Mouse (Mus musculus) spleen, postnatal 14 days (tissue): Measurements from ENCODE around the gene Cct4.

Source experiments
- DNase-seq, 2 experiments: peaks; one replicate each; pipeline ENCODE4 v3.0.0; 2021 to 2022; ENCODE audit warnings: low spot score in 2 of 2

Gene Cct4

DNA sequence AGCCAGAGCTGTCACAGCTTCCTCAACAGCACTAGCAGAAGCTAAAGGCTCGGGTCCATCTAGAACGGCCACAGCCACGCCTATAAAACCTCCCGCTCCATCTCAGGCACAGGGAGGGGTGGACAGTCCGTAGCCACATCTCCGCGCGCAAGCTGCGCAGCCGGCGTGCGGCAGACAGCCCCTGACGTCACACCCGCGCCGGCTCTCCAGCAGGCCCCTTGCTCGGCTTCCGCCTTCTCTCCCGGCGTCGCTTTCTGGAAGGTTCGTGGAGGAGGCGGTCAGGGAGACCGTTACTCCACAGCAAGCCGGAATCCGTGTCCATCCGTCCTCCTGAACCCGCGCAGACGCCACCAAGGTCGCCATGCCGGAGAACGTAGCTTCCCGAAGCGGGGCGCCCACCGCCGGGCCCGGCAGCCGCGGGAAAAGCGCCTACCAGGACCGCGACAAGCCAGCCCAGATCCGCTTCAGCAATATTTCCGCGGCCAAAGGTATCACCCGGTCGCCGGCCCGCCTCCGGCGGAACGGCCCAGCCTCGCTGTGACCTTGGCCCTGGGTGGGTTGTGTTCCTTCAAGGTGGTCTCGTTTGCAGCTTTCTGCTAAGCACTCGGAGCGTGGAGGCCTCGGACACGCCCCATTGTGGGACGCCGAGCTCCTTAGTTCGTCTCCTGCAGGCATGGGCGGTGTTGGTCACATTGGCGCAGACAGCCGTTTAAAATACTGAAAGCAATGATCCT lies at the start of gene Cct4:
Gene Cct4, plus strand, starts transcription at position 127 of the 734 bp plus-strand sequence.
- DNase-seq: peak; percentile 85 to 89

DNA sequence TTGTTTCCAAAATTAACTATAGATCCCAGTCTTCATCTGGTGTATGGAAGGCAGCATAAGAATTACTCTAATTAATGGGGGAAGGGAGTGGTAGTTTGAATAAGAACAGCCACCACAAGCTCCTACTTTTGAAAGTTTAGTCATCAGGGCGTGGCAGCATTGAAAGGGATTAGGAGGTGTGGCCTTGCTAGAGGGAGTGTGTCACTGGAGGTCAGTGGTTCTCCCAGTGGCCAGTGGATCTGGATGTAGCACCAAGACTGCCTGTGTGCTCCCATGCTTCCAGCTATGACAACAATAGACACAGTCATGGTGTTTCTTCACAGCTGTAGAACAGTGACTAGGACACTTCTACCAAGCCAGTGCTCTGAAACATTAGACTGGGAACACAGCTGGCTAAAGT lies 41.2 kb upstream of the Cct4 start:
- DNase-seq: no peak

DNA sequence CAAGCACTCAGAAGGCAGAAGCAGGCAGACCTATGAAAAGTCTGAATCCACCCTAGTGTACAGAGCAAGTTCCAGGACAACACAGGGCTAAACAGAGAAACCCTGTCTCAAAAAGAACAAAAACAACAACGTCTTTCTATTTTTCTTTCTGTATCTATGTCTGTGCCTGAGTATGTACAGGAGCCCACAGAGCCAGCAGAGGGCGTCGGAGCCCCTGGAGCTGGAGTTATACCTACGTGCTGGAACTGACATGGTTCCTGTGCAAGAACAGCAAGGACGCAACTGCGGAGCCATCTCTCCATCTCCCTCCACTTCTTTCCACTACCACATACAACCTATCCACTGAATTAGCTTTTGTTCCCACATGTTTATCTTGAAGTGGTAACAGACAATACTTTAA lies 40.2 kb upstream of the Cct4 start:
- DNase-seq: no peak

DNA sequence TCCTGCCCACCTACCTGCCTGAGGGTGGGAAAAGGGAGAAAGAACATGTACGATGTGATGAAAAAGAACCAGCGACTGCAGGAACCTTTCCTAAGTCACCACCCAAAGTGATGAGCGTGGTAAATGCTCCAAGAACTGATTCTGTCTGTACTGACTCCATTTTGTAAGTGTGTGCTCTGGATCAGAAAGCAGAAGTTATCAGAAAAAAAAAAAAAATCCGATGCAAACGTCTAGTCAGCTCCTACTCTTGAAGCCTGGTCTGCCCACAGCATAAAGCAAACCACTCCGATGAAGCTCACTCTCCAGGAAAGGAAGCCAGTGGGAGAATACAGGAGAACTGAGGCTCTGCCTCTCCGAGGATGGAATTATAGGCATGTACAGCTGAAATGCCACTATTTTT lies 37.7 kb upstream of the Cct4 start:
- no peak for DNase-seq

DNA sequence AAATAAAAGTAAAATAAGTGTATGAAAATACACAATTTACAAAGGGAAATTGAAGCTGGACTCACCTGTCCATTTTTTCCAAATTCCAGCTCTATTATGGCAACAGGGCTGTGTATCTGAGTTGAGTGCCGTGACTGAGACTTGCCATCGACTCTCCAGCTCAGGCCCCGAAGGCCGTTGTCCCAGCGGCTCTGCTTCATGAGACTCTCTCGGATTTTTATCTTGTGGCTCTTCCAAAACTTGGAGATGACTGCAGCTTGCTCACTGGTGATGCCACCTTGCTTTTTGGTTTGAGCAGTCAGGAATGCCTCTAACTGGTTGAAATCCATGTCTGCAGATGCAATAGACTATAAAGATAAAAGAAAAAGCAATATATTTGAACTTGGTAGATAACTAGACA lies 34.0 kb upstream of the Cct4 start:
- no peak for DNase-seq

DNA sequence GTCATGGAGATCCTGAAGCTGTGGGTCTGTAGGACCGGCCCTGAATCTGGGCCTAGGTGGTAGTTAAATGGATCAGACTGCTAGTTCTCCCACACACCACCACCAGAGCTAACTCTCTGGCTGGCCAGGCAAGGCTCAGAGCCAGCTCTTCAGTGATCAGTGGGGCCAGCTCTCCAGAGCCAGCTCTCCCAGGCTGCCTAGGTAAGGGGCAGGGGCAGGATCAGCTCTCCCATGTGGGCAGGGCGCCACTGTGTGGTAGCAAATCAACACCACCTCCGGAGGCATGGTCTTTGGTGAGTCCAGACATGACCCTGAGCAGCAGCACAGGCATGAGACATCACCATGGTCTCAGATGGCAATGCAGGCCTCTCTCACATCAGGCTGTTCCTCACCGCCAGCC lies 33.5 kb upstream of the Cct4 start:
- peak; percentile 52 to 59 for DNase-seq

DNA sequence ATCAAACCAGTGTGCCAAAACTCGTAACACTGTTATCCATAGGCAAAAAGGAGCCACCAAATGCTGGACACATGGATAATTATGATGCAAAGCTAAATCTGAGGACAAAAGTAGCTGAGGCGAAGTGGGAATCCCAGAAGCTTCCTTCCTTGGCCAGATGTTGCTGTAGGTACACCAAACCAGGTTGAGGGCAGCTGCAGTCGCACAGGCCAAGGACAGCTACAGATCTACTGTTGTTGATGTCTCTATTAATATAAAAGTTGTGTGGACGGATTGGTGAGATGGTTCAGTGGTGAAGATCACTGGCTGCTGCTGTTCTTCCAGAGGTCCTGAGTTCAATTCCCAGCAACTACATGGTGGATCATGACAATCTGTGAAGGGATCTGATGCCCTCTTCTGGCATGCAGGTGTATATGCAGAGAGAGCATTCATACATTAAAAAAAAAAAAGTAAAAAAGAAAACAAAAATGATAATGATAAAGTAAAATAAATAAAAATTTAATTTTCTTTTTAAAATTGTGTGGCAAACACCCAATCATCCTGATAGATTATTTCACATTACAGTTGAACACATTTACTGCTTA lies 32.4 kb upstream of the Cct4 start:
- DNase-seq: no peak

DNA sequence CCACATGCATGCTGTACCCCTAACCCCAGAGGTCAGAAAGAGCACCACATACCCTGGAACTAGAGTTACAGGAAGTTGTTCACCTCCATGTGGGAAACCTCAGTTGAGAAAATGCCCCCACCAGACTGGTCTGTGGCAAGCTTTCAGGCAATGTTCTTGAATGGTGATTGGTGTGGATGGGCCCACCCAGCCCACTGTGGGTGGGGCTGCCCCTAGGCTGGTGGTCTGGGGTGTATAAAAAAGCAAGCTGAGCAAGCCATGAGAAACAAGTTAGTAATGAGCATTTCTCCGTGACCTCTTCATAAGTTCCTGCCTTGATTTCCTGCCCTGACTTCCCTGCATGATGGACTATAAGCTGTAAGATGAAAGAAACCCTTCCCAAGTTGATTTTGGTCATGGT lies 28.2 kb upstream of the Cct4 start:
- no peak for DNase-seq

DNA sequence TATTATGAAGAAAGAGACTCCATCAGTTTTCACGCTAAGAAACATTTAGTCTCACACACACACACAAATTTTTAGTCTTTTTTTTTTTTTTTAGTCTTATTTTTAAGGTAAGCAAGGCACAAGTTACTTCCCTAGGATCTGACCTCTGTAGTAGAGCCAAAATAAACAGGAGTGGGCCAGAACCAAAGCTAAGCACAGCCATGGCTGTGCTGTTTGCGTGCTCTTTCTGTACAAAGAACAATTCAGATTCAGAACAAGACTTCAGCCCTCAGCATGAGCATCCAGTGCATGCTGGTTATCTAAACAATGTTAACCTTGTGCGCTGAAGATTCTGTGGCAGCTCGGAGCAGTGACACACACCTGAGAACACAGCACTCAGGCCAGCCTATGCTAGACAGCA lies 25.9 kb upstream of the Cct4 start:
- DNase-seq: no peak

DNA sequence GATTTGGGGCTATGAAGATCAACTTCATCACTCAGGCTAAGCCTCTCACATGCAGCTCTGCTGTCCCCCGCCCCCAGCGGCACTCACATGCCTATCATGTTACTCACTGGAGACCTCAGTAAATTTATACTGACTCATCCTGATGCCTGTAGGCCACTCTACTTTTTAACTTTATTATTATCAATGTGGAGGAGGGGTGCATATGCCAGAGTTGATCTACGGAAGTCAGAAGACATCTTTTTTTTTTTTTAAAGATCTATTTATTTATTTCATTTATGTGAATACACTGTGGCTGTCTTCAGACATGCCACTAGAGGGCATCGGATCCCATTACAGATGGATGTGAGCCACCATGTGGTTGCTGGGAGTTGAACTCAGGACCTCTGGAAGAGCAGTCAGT lies 24.8 kb upstream of the Cct4 start:
- DNase-seq: no peak

DNA sequence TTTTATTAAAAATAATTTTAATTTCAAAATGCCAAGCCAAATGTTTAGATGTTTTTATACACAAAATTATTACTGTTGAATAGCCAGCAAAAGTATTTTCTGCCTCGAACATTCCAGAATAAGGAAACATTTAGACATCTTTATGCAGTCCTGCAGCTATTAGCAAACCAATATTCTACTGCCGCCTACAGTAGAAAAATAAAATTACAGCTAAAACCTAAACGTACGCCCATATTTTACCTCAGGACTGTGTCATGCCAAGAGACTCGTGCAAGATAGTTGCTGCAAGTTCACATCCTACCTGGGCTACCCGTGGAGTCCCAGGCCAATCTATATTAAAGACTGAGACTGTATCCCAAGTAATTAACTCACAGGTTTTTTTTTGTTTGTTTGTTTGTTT lies 20.8 kb upstream of the Cct4 start:
- no peak for DNase-seq

DNA sequence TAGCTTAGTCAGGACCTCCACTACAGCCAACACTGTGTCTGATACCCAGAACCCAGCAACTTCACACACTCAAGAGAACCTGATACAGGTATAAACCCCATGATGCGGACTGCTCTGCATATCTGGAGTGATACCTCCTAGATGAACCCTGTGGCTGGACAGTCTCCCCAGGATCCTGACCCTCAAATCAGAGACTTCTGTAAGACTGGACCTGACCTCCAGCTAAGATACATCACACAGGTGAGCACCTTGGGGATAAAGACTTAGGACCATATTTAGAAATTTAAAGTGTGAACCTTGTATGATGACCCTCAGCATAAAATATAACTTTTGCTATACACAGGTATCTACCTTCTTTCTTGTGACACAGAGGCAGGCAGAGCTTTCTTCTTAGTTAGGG lies 19.8 kb upstream of the Cct4 start:
- no peak for DNase-seq

DNA sequence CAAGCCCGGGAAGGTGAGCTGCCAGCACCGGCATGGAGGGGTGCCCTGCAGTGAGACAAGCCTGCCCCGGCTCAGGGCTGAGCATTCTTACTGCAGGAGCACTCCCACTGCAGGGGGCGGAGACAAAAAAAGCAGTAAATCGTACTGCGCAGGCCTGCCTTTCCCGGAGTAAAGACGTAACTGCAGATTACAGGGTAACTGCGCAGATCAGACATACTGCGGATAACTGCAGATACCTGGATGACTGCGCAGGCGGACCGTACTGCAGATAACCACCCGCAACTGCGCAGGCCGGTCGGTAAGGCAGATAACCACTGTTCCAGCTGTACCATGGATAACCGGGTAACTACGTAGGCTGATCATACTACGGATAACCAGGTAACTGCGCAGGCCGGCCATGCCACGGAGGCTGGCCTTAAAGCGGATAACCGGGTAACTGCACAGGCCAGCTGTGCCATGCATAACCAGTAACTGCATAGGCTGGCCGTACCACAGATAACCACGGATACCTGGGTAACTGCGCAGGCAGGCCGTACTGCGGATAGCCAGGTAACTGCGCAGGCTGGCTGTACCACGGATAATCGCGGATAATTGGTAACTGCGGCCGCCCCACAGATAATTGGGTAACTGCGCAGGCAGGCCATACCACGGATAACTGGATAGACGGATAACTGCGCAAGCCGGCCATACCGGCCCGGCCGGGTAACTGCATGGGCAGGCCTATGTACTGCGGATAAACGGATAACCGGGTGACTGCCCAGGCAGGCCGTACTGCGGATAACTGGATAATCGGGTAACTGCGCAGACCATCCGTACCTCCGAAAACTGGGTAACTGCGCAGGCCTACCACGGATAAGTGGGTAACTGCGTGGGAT lies 18.2 kb upstream of the Cct4 start, which contains the start of gene Zrsr1:
Gene Zrsr1, plus strand, starts transcription at position 171 of the 875 bp plus-strand sequence.
- peak; percentile 27 to 42 for DNase-seq

DNA sequence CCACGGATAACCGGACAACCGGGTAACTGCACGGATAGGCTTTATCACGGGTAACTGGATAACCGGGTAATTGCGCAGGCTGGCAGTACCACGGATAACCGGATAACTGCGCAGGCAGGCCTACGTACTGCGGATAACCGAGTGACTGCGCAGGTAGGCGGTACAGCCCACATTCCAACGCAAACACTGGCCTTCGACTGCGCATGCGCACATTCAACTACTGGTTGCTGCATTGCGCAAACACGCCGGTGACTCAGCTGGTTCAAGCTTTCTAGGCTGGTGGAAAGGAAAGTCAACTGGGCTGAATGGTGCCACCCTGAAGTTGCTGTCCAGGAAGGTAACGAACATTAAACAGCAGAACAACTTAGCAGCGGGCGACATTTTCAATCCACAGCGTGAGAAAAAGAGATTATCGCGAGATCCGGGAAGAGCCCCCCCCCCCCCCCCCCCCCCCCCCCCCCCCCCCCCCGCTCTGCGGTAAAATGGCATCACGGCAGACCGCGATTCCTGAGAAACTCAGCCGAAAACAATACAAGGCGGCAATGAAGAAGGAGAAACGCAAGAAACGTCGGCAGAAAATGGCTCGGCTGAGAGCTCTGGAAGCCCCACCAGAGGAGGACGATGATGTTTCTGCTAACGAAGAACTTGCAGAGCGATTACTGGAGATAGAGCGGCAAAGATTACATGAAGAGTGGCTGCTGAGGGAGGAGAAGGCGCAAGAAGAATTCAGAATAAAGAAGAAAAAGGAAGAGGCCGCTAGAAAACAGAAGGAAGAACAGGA lies 17.4 kb upstream of the Cct4 start:
- peak; percentile 71 to 72 for DNase-seq

DNA sequence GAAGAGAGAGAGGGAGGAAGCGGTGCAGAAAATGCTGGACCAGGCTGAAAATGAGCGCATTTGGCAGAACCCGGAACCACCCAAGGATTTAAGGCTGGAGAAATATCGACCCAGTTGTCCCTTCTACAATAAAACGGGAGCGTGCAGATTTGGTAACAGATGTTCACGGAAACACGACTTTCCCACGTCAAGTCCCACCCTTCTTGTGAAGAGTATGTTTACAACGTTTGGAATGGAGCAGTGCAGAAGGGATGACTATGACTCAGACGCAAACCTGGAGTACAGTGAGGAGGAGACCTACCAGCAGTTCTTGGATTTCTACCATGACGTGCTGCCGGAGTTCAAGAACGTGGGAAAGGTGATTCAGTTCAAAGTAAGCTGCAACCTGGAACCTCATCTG lies 16.7 kb upstream of the Cct4 start:
- DNase-seq: no peak

DNA sequence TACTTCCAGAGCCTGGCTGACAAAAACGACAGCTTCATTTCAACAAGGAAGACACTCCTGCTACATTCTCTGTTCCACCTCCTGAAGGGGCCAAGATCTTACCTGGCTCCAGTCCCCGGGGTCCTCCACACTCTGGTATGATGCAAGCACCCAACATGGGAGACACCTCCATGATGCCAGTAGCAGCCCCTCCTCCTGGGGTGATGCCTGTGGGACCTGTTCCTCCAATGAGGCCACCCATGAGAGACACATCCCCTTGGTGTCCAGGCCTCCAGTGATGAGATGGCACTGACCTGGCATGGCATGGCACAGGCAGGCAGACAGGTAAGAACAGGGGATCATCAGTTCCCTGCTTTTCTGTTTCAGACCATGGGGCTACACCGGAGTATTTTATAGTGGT lies 12.1 kb upstream of the Cct4 start:
- DNase-seq: no peak

DNA sequence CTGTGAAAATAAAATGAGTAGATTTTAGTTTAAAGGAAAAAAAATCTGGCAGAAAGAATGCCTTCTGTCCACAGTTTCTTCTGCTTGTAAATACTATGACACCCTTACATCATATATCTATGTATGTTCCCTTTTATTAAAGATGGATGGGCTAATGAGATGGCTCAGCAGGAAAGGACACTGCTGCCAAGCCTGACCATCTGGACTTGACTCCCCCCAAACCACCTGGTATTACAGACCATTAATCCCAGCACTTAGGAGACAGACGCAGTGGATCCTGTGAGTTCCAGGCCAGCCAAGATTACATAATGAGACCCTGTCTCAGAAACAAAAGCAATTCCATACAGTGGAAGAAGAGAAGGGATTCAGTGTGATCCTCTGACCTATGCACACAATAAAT lies 11.6 kb upstream of the Cct4 start:
- no peak for DNase-seq

DNA sequence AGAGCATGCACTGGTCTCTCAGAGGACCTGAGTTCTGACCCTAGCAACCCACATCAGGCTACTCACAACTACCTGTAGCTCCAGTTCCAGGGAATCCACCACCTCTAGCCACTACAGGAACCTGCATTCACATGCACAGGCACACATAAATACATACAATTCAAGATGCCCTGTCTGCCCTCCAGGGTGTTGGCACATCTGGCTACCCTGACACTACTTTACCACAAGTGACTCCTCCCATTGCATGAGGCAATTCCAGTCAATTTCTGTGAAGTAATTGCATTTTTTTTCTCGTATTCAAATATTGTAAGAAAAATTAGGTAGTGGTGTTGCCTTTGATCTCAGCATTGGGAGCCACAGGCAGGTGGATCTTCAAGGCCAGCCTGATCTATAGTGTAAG lies 11.1 kb upstream of the Cct4 start:
- no peak for DNase-seq

DNA sequence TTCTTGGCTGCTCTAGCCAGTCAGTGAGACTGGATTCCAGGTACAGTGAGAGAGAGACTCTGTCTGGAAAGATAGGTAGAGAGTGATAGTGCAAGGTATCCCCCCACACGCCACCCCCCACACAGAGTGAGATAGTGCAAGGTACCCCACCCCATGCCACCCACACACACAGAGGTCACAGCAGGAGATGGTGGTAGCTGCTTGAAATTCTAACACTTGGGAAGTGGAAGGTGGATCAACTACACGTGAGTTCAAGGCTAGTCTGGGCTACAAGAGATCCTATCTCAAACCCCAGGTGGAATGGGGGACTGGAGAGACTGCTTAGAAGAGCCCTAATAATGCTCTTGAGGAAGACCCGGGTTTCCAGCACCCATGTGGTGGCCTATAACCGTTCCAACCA lies 9.3 kb upstream of the Cct4 start:
- DNase-seq: no peak

DNA sequence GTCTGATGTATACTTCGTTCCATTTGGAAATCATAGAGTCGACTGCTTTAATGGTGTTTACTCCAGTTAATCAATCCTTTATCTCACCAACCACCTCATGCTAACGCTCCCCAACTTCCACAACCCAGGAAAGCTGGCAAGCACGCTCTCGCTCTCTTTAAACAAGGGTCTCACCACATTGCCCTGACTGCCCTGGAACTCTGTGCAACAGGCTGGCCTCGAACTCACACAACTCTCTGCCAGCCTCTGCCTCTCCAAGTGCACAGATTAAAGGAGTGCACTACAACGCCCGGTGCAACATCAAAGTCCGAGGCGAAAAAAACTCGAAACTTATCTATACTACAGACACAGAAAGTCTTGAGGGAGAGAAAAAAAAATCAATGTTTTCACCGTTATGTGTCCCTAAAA lies 8.8 kb upstream of the Cct4 start:
- DNase-seq: peak in 1 of 2 experiments; percentile 18

DNA sequence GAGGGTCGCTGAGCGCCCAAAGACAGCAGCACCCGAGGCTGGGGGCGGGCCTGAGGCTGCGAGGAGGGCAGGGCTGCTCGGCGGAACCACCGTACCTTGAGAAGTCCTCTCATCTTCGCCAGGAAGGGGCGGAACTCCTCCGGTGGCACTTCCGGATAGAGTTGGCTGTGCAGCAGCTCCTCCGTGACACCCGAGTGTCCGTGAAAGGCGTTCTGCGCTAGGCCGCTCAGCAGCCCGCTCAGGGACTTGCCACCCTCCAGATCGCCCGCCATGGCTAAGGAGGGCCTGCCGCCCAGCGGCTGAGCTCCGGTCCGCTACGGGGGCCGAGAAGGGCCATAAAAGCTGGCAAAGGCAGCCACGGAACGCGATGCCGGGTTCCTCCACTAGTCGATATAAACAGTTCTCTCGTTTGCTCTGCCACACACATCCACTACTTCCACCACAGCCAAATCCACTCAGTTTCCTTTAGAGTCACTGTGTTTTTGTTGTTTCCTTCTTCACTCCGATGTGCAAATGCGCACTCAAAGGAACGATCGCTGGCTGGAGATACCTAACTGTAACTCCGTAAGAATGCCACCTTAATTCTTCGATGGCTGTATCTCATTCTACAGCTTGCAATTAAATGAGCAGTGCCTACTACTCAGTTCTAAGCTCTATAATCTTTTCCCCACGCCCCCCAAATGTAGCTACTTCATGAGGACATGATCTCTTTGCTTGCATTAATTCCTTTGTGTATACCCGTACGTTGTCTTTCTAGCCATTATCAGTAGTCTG lies 8.1 kb upstream of the Cct4 start, which contains the start of the genes Gm28048 and Commd1:
Gene Gm28048, minus strand, starts transcription at position 107 of the 774 bp plus-strand sequence.
Gene Commd1, minus strand, starts transcription at position 399 of the 774 bp plus-strand sequence.
- DNase-seq: peak; percentile 95 to 98
